Mouse (Mus musculus) C2C12 (cell line): ENCODE data around the gene Heg1. TPM values are rescaled to one million over a fixed set of nuclear protein-coding genes. Genes with fewer than 3 reads are reported as not detected.

Experiments
- H3K27me3 ChIP-seq: one replicate; pipeline ENCODE4 v1.6.1; 2011; ENCODE audit not compliant: control insufficient read depth, insufficient read depth, insufficient read length
- H3K36me3 ChIP-seq: one replicate; pipeline ENCODE4 v1.6.1; 2011; ENCODE audit not compliant: control insufficient read depth, insufficient read depth
- H3K4me3 ChIP-seq: one replicate; pipeline ENCODE4 v1.5.1; 2011; ENCODE audit warnings: mild to moderate bottlenecking, control low read depth; ENCODE audit not compliant: poor library complexity, insufficient read depth, severe bottlenecking
- H3K79me2 ChIP-seq: one replicate; pipeline ENCODE4 v1.6.1; 2011; ENCODE audit not compliant: control insufficient read depth, insufficient read depth
- H3K79me3 ChIP-seq: one replicate; pipeline ENCODE4 v1.6.1; 2011; ENCODE audit warnings: low read depth, control low read depth
- H3ac ChIP-seq: one replicate; pipeline ENCODE3; 2011; ENCODE audit warnings: low read depth; ENCODE audit not compliant: control insufficient read depth, insufficient read length
- CEBPB ChIP-seq: IDR thresholded peaks from one replicate; pipeline ENCODE4 v1.6.1; 2011; ENCODE audit warnings: low read depth, mild to moderate bottlenecking, control low read depth, moderate library complexity
- CTCF ChIP-seq: IDR thresholded peaks from one replicate; pipeline ENCODE4 v1.5.1; 2011; ENCODE audit not compliant: control insufficient read depth, insufficient read depth, insufficient read length
- FOSL1 ChIP-seq: IDR thresholded peaks from one replicate; pipeline ENCODE4 v1.8.0; 2011; ENCODE audit warnings: mild to moderate bottlenecking, low read length; ENCODE audit not compliant: poor library complexity, insufficient read depth, severe bottlenecking
- MAX ChIP-seq: IDR thresholded peaks from one replicate; pipeline ENCODE4 v1.6.1; 2011; ENCODE audit warnings: mild to moderate bottlenecking, control low read depth
- MYOD1 ChIP-seq: IDR thresholded peaks from one replicate; pipeline ENCODE4 v1.6.1; 2011; ENCODE audit warnings: low read depth; ENCODE audit not compliant: control insufficient read depth, insufficient read length
- MYOG ChIP-seq: IDR thresholded peaks from one replicate; pipeline ENCODE4 v1.6.1; 2011; ENCODE audit not compliant: control insufficient read depth, insufficient read length; ENCODE audit errors: extremely low read depth
- USF1 ChIP-seq: IDR thresholded peaks from one replicate; pipeline ENCODE4 v1.6.1; 2011; ENCODE audit warnings: low read depth, mild to moderate bottlenecking, control low read depth, moderate library complexity
- polyA plus RNA-seq: library from polyadenylated mRNA; unstranded; fragments of >200 nt; fragmentation: generic; extraction: Trizol; gene quantifications from one replicate; pipeline ENCODE4 v1.2.1, GENCODE M21; 2012; ENCODE audit warnings: missing spikeins

The Heg1 gene
- polyA plus RNA-seq, 1 experiment = 4.4 TPM

DNA sequence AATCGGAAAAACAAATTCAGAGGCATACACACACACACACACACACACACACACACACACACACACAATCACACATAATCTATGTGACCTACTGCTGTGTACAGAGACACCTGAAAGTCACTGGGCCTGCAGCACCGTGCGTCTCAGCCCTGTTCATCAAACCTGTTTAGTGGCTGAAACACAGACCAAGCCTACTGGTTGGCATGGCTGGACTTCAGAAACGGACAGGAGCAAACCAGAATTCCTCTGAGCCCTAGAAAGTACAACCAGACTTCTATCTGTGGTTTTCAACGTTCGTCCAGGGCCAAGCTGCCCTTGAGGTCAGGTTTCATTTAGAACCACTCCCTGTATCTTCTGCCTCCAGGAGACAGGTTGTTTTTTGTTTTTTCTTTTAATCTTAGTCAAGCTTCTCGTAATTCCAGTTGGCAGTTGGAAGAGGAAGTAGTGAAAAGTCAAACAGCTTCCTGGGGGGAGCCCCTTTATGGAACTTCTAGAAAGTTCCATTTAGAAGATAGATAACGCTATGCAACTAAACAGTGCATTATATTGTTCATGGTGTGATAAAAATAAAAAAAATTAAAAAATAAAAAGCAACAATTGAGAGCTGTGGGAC lies 101.0 kb downstream of the Heg1 start:
- H3K4me3 ChIP-seq = no peak overlapping the region

GRCm38 (mm10) chr16:33786657-33787390 lies 102.7 kb downstream of the Heg1 start:
- H3K79me3 ChIP-seq = no peaks in the 10 kb centered on the region
- TF ChIP-seq USF1 (no peak), MYOD1 (no peak), FOSL1 (no peak), CTCF (no peak), MAX (no peak), CEBPB (no peak), MYOG (no peak)
- no peaks in the 10 kb centered on the region for H3K36me3 ChIP-seq
- H3K79me2 ChIP-seq = no peaks in the 10 kb centered on the region
- no peak overlapping the region for H3K4me3 ChIP-seq
- no peak overlapping the region for H3ac ChIP-seq
- H3K27me3 ChIP-seq = no peaks in the 10 kb centered on the region

More for the DNA sequence above, 101.0 kb downstream of the Heg1 start:
- no peaks in the 10 kb centered on the region for H3K27me3 ChIP-seq
- H3K79me3 ChIP-seq = no peaks in the 10 kb centered on the region
- no peaks in the 10 kb centered on the region for H3K79me2 ChIP-seq
- TF ChIP-seq MYOG (no peak), MAX (no peak), CEBPB (no peak), CTCF (no peak), MYOD1 (no peak), USF1 (no peak), FOSL1 (no peak)
- no peak overlapping the region for H3ac ChIP-seq
- H3K36me3 ChIP-seq = no peaks in the 10 kb centered on the region

GRCm38 (mm10) chr16:33793846-33794791 lies 109.9 kb downstream of the Heg1 start, which contains the start of gene Muc13:
Gene Muc13, plus strand, starts transcription at chr16:33794037.
- no peaks in the 10 kb centered on the region for H3K27me3 ChIP-seq
- H3K79me3 ChIP-seq = no peaks in the 10 kb centered on the region
- no peak for TF ChIP-seq MYOD1
- TF ChIP-seq USF1 = no peak
- TF ChIP-seq FOSL1 = no peak
- no peak for TF ChIP-seq MAX
- no peak within 1 kb of the TSS for H3K4me3 ChIP-seq
- no peaks in the 10 kb centered on the region for H3K36me3 ChIP-seq
- no peak within 1 kb of the TSS for H3ac ChIP-seq
- no peaks in the 10 kb centered on the region for H3K79me2 ChIP-seq

- Histone ChIP-seq H3K79me2 (no peaks in the 10 kb centered on the region), H3K36me3 (no peaks in the 10 kb centered on the region), H3ac (no peak overlapping the region), H3K79me3 (no peaks in the 10 kb centered on the region), H3K4me3 (no peak overlapping the region), H3K27me3 (no peaks in the 10 kb centered on the region)
- no peak for TF ChIP-seq CEBPB
- no peak for TF ChIP-seq MAX
- TF ChIP-seq CTCF = no peak
- no peak for TF ChIP-seq MYOD1
- no peak for TF ChIP-seq MYOG
- TF ChIP-seq USF1 = no peak
- TF ChIP-seq FOSL1 = no peak
Measured at GRCm38 (mm10) chr16:33795106-33795505, 110.9 kb downstream of the Heg1 start.

DNA sequence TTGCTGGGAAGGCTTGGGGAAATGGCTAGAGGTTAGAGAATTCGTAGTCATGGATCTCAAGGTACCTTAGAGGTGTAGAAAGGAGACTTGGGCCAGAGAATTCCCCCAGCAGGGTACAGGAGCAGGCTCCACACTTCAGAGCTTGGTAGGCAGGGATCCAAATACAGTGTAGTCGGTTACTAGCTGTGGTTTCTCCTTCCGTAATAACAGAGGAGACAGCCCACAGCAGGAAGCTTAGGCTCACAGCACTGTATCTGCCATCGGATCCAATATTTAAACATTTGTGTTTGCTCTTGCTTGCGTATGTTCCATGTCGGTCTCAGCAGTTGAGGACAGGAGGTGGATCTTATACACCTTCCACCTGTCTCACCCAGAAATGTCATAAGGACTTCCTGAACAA lies 111.7 kb downstream of the Heg1 start:
- Histone ChIP-seq H3K79me2 (no peaks in the 10 kb centered on the region), H3K27me3 (no peaks in the 10 kb centered on the region), H3K4me3 (no peak overlapping the region), H3ac (no peak overlapping the region), H3K79me3 (no peaks in the 10 kb centered on the region), H3K36me3 (no peaks in the 10 kb centered on the region)
- no peak for TF ChIP-seq FOSL1
- TF ChIP-seq MAX = no peak
- TF ChIP-seq CEBPB = no peak
- TF ChIP-seq MYOG = no peak
- no peak for TF ChIP-seq USF1
- no peak for TF ChIP-seq CTCF
- TF ChIP-seq MYOD1 = no peak
